Mouse (Mus musculus): ENCODE measurements around the gene Th.

- no peak for TF ChIP-seq GATA1 (IDR thresholded peaks at IDR 0.05; ENCODE audit: borderline replicate concordance, low read length)
- no peak for TF ChIP-seq FLI1 (IDR thresholded peaks at IDR 0.05; ENCODE audit: low read length)
Measured at GRCm38 (mm10) chr7:142927293-142927692, 3.6 kb downstream of the Th start.
